Mouse (Mus musculus) adrenal gland, adult 2 months (tissue): ENCODE results near the gene Naaladl2. TPM values are rescaled to one million over a fixed set of nuclear protein-coding genes. Genes with fewer than 3 reads are reported as not detected.

Experiments used
- DNase-seq: peaks from one replicate; pipeline ENCODE4 v3.0.0; 2021
- polyA plus RNA-seq: library from polyadenylated mRNA; depleted of rRNA; stranded (reverse); fragments of >200 nt; gene quantifications from 2 replicates; pipeline ENCODE4 v1.2.3, GENCODE M21; 2012
- total RNA-seq, 2 experiments: library from RNA; stranded (reverse); gene quantifications; 2 replicates each; pipeline ENCODE4 v1.2.3; 2021

Naaladl2 gene
- total and polyA plus RNA-seq, 3 experiments = 0.90 to 4.1 (median 2.3) TPM

- DNase-seq = no peak
These were observed 453.7 kb downstream of the Naaladl2 start for GRCm38 (mm10) chr3:24690162-24690915.

GRCm38 (mm10) chr3:24670500-24670899, 473.6 kb downstream of the Naaladl2 start:
- DNase-seq = no peak

DNA sequence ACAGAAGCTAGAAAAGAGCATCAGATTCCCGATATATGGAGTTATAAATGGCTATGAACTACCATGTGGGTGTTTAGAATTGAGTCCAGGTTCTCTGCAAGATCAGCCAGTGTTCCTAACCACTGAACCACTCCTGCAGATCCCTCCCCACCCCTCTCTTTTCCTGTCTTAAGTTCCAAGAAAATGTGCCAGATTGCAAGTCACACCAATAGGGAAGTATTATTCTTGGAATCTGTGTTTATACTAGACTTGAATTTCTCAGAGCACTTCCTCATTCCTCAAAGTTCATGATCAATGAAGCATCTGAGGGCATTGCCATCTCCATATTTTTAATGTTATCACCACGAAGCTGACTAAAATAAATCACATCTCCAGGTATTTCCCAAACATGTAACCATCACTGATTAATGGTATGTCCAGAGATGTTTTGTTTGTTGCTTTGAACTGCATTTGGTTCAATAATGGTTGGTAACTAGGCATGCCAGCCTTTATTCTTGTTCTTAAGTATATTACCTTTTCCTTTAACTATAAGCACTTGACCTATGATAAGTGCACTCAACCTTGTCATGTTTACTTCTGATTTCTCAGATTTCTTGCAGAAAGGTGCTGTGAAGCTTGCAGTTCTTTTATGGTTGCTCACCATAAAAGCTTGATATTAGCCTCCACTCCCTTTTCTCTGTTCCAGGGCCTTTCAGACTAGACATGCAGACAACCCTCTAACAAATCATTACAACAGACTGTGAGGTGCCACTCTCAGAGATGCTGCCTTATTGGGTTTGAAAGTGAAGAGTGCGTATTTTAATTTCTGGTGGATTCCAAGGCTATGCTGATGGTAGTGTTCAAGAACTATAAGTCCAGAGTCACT, 475.8 kb downstream of the Naaladl2 start:
- no peak for DNase-seq

- DNase-seq = no peak
These were observed 478.7 kb downstream of the Naaladl2 start for GRCm38 (mm10) chr3:24665408-24665807.

GRCm38 (mm10) chr3:24663749-24664148, 480.3 kb downstream of the Naaladl2 start:
- DNase-seq = no peak

- DNase-seq = peak; percentile 2
These were observed 514.0 kb downstream of the Naaladl2 start for GRCm38 (mm10) chr3:24630032-24630431.

DNA sequence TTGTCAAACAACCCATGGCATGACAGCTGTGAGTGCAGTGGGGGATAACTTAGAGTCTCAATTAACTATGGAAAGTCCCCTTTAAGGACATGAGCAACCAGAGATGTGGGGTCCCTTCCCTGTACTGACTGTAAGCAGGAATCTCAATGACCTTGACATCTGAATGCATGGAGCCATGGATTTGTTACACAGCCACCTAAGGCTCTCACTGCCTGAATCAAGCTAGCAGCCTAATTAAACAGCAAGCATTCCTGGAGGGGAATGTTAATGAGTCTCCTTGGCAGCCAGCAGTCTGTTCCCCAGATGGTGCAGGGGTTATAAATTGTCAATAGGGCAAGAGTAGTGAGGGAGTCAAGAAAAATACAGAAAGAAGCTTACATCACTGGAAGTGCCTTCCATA, 538.6 kb downstream of the Naaladl2 start:
- no peak for DNase-seq

DNA sequence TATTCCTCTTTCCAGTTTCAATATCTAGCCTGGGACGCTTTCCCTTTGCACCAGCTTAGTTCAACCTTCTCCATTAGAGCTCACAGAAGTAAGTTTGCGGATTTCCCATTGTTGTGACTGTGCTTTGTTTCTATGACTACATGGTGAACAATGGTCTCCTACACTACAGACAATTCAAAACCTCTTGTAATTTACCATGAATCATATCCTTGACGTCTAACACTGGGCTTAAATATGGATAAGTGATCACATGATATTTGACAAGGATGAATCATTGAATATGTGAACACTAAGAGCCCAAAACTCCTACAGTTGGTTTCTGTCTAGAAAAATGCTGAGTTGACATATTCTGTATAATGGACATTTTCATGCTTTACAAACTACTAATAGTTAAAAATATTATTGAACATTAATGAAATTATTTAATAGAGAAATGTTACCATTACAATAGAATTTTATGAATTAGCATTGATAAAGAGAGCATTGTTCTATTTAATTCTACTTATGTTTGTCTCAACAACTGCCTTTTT, 539.2 kb downstream of the Naaladl2 start:
- DNase-seq = no peak

GRCm38 (mm10) chr3:24595447-24595846, 548.6 kb downstream of the Naaladl2 start:
- no peak for DNase-seq

DNA sequence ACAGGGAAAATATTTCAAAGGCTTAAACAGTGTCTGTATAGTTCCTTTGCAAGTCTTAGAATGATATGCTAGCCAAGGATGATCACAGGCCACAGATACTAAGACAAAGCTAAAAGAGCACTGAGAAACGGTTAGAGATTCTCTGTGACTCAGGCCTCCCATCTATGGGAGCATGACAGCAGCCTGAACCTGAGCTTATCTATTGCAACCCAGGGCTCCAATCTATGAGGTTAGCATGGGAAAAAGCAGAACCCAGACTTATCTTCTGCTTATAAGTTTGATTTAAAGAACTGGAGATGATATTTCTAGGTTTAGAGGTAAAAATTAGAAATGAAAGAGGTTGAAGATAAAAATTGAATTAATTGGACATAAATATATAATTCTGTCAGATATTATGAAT, 587.4 kb downstream of the Naaladl2 start:
- no peak for DNase-seq

DNA sequence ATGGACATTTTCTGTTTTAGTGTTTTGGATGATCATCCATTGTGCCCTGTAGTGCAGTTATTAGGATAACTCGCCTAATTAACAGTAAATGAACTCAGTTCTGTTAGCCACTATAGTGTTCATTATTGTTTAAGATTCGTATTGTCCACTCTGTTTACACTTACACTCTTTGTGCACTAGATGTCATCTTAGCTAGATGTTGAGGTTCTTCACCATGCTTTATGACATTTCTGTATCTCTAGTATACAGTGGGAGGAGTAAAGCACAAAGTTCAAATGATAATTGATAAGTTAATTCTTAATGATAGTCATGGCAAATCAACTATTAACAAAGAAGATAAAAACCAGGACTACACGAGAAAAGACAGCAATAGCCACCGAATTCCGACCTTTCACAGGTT, 590.4 kb downstream of the Naaladl2 start:
- DNase-seq = no peak

GRCm38 (mm10) chr3:24552631-24553030, 591.4 kb downstream of the Naaladl2 start:
- no peak for DNase-seq

GRCm38 (mm10) chr3:24533775-24534458, 610.1 kb downstream of the Naaladl2 start:
- no peak for DNase-seq

GRCm38 (mm10) chr3:24514918-24515317, 629.1 kb downstream of the Naaladl2 start:
- no peak for DNase-seq

- no peak for DNase-seq
These were observed 657.5 kb downstream of the Naaladl2 start for GRCm38 (mm10) chr3:24486456-24487112.

GRCm38 (mm10) chr3:24463941-24464340, 680.1 kb downstream of the Naaladl2 start:
- no peak for DNase-seq

- DNase-seq = no peak
These were observed 703.4 kb downstream of the Naaladl2 start for GRCm38 (mm10) chr3:24440621-24441020.

DNA sequence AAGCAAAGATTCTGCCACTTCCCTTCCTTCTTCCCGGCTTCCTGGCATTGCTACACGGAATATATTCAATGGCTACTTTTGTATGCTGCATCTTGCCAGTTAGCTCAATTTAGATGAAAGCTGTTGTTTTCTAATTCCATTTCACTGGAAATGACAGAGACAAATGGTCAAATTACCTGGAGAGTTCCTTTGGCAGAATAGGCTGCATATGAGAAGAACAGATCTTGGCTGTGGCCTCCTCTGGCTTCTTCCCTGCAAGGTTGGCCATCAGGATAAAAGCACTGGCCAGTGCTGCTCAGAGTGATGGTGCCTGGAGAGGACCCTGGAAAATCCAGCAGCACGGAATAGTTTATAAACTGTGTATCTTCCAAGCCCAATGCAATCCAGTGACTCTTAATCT, 711.3 kb downstream of the Naaladl2 start:
- DNase-seq = no peak

- DNase-seq = no peak
These were observed 752.3 kb downstream of the Naaladl2 start for GRCm38 (mm10) chr3:24391737-24392136.

DNA sequence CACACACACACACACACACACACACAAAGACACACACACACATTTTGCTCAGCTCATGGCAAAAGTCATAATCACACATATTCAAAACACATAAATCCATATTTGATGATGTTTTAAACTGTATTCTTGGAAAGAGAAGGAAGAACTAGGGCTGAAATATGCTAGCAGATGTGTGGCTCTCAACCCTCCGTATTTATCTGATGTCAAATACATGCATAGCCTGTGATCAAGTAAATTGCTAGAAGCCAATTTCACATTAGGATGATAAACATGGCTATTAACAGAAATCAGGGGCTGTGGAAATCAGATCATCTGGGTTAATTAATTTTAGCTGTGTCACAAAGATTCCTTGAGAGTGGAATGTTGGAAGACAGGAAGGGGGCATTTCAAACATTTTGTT, 752.8 kb downstream of the Naaladl2 start:
- DNase-seq = no peak

DNA sequence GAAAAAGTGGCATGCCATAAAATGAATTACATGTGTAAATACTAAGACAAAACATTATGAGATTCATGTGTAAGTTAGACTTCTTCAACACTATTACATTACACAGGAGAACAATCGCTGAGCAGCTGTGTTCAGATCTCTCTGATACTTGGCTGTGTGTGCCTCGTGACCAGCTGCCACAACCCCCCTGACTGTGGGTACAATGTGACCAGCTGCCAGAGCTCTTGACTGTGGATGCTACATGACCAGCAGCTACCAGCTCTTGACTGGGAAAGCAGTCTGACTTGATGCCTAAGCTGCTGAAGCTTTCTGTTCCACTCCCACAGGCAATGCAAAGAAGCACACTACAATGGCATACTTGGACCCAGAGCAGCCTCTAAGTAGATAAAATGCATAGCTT, 789.1 kb downstream of the Naaladl2 start:
- DNase-seq = no peak
